Mouse (Mus musculus) heart, adult 2 months (tissue): ENCODE results near the gene Angptl6. TPM values are rescaled to one million over a fixed set of nuclear protein-coding genes. Genes with fewer than 3 reads are reported as not detected.
"Not testable (repeated sequence)": the region's sequence is repeated elsewhere in the genome, so short reads cannot be mapped to it uniquely, and the experiment has no call there.

Experiments used
- DNase-seq, 2 experiments: peaks; one replicate each; pipeline ENCODE4 v3.0.0; 2021
- H3K27ac ChIP-seq: fragments of 200-600 bp; 2 replicates; pipeline ENCODE4 v1.8.1; 2022
- H3K27me3 ChIP-seq: fragments of 200-500 bp; 2 replicates; pipeline ENCODE4 v1.6.1; 2012; ENCODE audit warnings: mild to moderate bottlenecking, low read length, inconsistent platforms, mixed read lengths; ENCODE audit not compliant: control insufficient read depth, insufficient read depth
- H3K36me3 ChIP-seq: fragments of 200-500 bp; 2 replicates; pipeline ENCODE4 v1.6.1; 2012; ENCODE audit warnings: low read length, inconsistent platforms; ENCODE audit not compliant: control insufficient read depth, insufficient read depth
- H3K4me1 ChIP-seq: fragments of 200-500 bp; 2 replicates; pipeline ENCODE4 v1.6.1; 2011; ENCODE audit warnings: low read length; ENCODE audit not compliant: control insufficient read depth, insufficient read depth
- H3K4me3 ChIP-seq: fragments of 200-600 bp; 2 replicates; pipeline ENCODE4 v1.8.1; 2022
- H3K79me2 ChIP-seq: fragments of 200-500 bp; replicated peaks from 2 replicates; pipeline ENCODE4 v1.6.1; 2012; ENCODE audit warnings: mild to moderate bottlenecking, inconsistent platforms, low read length, moderate library complexity, mixed read lengths; ENCODE audit not compliant: control insufficient read depth, insufficient read depth
- H3K9ac ChIP-seq: fragments of 200-500 bp; 2 replicates; pipeline ENCODE4 v1.6.1; 2012; ENCODE audit warnings: low read depth, mild to moderate bottlenecking, control low read depth, inconsistent platforms, low read length, mixed read lengths
- CTCF ChIP-seq: fragments of 200-600 bp; IDR thresholded peaks from 2 replicates; pipeline ENCODE4 v1.8.1; 2022; ENCODE audit warnings: antibody characterized with exemption, mild to moderate bottlenecking, moderate library complexity
- EP300 ChIP-seq: fragments of 200-500 bp; IDR thresholded peaks from 2 replicates; pipeline ENCODE4 v1.6.1; 2011; ENCODE audit warnings: low read depth, low read length, control low read depth; ENCODE audit not compliant: insufficient read depth
- POLR2A ChIP-seq: fragments of 200-500 bp; IDR thresholded peaks from 2 replicates; pipeline ENCODE4 v1.6.1; 2011; ENCODE audit warnings: mild to moderate bottlenecking, low read depth, low read length, control low read depth; ENCODE audit not compliant: insufficient read depth
- WGBS: fragments of 180-500 bp; shearing (Covaris S2); methylation state at CpG from one replicate; pipeline ENCODE4 v1.1.7; 2018; 5-methylcytosine and 5-hydroxymethylcytosine counted together
- intact Hi-C: fragments of 180-260 bp; cut with DNase I; formaldehyde crosslinking; loops from one replicate; pipeline ENCODE4 v1.15.1; 2025
- microRNA-seq, 2 experiments: library from miRNA; unstranded; fragments of <30 nt; microRNA quantifications; one replicate each; pipeline ENCODE4 v1.2.0; 2021
- polyA plus RNA-seq: library from polyadenylated mRNA; depleted of rRNA; stranded (reverse); fragments of >200 nt; gene quantifications from 2 replicates; pipeline ENCODE4 v1.2.3, GENCODE M21; 2012; rRNA removed
- total RNA-seq, 2 experiments: library from RNA; stranded (reverse); gene quantifications; 2 replicates each; pipeline ENCODE4 v1.2.3; 2021

Angptl6 gene
- total and polyA plus RNA-seq, 3 experiments = 3.9 to 4.0 (median 4.0) TPM

DNA sequence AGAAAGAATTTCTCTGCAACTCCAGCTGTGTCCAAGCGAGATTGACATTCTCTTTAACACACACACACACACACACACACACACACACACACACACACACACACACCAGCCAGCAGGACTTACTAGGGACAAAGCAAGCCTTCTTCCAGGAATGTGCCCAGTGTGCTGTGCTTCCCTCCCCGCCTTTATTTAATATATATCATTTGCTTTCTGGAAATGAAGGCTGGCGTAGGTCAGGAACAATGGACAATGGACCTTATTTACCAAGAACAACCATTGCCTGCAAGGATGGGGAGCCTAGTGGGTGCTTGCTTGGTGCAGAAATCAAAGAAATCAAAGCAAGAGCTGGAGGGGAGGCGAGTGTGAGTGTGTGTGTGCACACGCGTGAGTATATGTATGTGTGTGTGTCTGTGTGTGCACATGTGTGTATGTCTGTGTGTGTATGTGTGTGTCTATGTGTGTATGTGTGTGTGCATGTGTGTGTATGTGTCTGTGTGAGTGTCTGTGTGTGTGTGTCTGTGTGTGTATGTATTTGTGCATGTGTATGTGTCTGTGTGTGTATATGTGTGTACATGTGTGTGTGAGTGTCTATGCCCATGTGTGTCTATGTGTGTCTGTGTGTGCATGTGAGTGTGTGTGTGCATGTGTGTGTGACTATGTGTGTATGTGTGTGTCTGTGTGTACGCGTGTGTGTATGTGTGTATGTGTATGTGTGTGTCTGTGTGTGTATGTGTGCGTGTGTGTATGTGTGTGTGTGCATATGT, 42.2 kb downstream of the Angptl6 start:
- Histone ChIP-seq H3K36me3 (no peaks in the 10 kb centered on the region), H3K4me1 (no peaks in the 10 kb centered on the region), H3K9ac (no peak overlapping the region), H3K4me3 (no peak overlapping the region), H3K27ac (no peak overlapping the region), H3K27me3 (no peaks in the 10 kb centered on the region), H3K79me2 (no peaks in the 10 kb centered on the region)
- no peak for TF ChIP-seq POLR2A
- no peak for TF ChIP-seq EP300
- TF ChIP-seq CTCF = no peak
- WGBS = 75% methylated on average over 9 of the region's 9 CpGs
- intact Hi-C loops = no loop called here
- DNase-seq = no peak

DNA sequence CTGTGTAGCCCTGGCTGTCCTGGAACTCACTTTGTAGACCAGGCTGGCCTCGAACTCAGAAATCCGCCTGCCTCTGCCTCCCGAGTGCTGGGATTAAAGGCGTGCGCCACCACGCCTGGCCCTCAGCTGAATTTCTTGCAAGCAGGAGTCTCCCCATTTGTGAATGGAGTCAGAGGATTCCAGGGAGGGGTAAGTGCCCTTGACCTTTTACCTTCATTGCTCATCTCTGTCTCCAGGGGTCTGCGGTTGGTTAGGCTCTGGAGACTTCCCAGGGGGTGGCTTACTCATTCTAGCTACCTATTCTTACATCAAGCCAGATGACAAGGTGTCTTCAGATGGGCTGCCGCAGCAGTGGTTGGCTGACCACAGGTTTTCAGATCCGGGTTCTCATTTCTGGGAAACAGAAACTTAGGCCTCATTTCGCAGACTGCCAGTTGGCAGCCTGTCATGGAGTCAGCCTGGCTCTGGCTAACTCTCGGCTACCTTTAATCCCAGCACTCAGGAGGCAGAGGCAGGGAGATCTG, 44.0 kb downstream of the Angptl6 start:
- H3K4me1 ChIP-seq, H3K27me3 ChIP-seq, H3K36me3 ChIP-seq, H3K79me2 ChIP-seq, H3K9ac ChIP-seq, intact Hi-C loops, H3K4me3 ChIP-seq, H3K27ac ChIP-seq, DNase-seq: not testable (repeated sequence)
- 83% methylated on average over 11 of the region's 11 CpGs for WGBS

DNA sequence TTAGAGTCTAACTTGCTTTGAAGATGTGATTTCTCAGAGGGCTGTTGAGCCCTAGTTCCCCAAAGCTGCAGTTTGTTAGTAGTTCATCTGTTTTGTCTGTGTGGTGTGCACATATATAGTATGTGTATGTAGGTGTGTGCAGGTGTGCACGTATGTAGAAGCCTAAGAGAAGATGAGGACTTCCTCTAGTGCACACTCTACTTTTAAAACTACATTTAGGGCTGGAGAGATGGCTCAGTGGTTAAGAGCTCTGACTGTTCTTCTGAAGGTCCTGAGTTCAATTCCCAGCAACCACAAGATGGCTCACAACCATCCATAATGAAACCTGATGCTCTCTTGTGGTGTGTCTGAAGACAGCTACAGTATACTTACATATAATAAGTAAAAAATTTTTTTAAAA, 44.6 kb downstream of the Angptl6 start:
- Histone ChIP-seq H3K36me3 (no peaks in the 10 kb centered on the region), H3K27me3 (no peaks in the 10 kb centered on the region), H3K4me1 (no peaks in the 10 kb centered on the region; the same call in 1 of the 2 replicates), H3K9ac (no peak overlapping the region), H3K4me3 (no peak overlapping the region), H3K79me2 (no peaks in the 10 kb centered on the region), H3K27ac (no peak overlapping the region)
- TF ChIP-seq EP300 (no peak), POLR2A (no peak)
- no peak for DNase-seq
- intact Hi-C loops = loop anchor here (5.0 kb wide), 2 partner anchors 78 to 173 kb away; no protein-coding TSS in a partner anchor
- 67% methylated on average over 1 of the region's 1 CpGs for WGBS

DNA sequence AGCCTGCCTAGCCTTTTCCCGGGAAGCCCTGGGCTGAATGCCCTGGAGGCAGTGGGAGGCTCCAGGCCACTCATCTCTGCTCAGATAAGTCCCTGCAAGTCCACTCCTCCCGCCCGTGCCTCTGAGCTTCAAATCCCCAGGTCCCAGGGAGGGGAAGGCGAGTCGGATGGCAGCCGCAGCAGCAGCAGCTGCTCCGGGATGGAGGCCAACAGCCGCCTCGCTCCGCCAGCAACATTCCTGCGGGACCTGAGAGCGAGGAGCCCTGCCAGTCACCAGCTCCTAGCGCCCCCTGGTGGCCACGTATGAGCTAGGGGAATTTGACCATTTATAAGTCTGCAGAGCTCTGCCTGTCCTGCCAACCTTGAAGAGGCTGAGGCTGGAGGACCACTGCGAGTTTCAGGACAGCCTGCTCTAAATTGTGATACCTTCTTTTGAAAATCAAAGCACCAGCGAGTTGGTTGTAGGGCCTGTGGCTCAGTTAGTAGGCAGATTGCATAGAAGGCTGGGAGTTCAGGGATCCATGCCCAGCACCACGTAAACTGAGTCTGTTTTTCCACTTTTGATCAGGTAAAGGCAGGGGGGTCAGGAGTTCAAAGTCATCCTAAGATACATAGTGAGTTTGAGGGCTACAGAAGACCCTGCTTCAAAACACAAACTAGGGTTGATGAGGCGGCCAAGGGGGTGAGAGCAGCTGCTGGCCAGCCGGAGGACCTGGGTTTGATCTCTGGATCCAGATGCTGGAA, 48.5 kb downstream of the Angptl6 start:
- 15% methylated on average over 19 of the region's 19 CpGs for WGBS
- 0 out of 2 replicates have a peak, but pooled peaks cover 2% of the 10 kb centered on the region for H3K27me3 ChIP-seq
- H3K27ac ChIP-seq = no peak overlapping the region
- H3K36me3 ChIP-seq = no peaks in the 10 kb centered on the region
- H3K4me3 ChIP-seq = no peak overlapping the region
- no peaks in the 10 kb centered on the region for H3K79me2 ChIP-seq
- intact Hi-C loops = loop anchor here (1.0 to 5.0 kb wide), 4 partner anchors 26 to 169 kb away; no protein-coding TSS in a partner anchor
- H3K4me1 ChIP-seq = no peaks in the 10 kb centered on the region; the same call in 1 of the 2 replicates
- peak; percentile 100; the same call in 1 of the 2 replicates for TF ChIP-seq CTCF
- TF ChIP-seq POLR2A = no peak
- peak; percentile 87 for TF ChIP-seq EP300
- DNase-seq = peak; percentile 94 to 97
- H3K9ac ChIP-seq = no peak overlapping the region

DNA sequence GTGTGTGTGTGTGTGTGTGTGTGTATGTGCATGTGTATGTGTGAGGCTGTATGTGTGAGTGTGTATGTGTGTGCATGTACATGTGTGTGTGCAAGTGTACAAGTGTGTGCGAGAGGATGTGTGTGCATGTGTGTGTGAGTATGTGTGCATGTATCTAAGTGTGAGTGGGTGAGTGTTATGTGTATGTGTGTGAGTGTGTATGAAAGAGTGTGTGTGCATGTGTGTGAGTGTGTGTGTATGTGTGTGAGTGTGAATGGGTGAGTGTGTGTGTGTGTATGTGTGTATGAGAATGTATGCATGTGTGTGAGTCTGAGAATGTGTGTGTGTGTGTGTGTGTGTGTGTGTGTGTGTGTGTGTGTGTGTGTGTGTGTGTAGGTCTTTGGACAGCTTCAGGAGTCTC, 51.4 kb downstream of the Angptl6 start:
- no peak for DNase-seq
- Histone ChIP-seq H3K27me3 (0 out of 2 replicates have a peak, but pooled peaks cover 2% of the 10 kb centered on the region), H3K9ac (no peak overlapping the region), H3K4me1 (no peaks in the 10 kb centered on the region; the same call in 1 of the 2 replicates), H3K79me2 (no peaks in the 10 kb centered on the region), H3K4me3 (no peak overlapping the region), H3K36me3 (no peaks in the 10 kb centered on the region), H3K27ac (no peak overlapping the region)
- TF ChIP-seq POLR2A (no peak), EP300 (no peak), CTCF (no peak)
- 96% methylated on average over 1 of the region's 1 CpGs for WGBS
- intact Hi-C loops = no loop called here

DNA sequence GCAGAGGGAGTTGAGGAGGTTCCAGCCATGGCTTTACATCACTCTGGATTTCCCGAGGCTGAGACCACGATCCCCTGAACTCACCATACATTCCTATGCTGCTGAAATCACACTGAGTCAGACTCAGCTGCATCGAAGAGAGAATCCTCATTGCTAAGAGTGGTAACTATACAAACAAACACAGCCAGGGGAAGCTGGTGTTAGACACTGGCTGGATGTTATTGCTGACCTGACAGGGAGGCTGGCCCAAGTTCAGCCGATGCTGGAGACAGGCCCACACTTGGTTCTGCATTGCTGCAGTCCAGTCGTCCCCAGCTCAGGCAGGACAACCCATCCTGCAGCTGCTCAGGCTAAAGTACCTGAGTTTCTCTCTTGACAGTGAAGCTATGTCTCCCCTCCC, 53.7 kb downstream of the Angptl6 start:
- H3K4me1 ChIP-seq = no peaks in the 10 kb centered on the region; the same call in 1 of the 2 replicates
- no peak overlapping the region for H3K4me3 ChIP-seq
- peak in 1 of 2 experiments; percentile 41 for DNase-seq
- H3K9ac ChIP-seq = no peak overlapping the region
- TF ChIP-seq CTCF (no peak), EP300 (no peak)
- 47% methylated on average over 5 of the region's 5 CpGs for WGBS
- H3K27ac ChIP-seq = no peak overlapping the region
- intact Hi-C loops = no loop called here
- H3K79me2 ChIP-seq = no peaks in the 10 kb centered on the region
- 0 out of 2 replicates have a peak, but pooled peaks cover 2% of the 10 kb centered on the region for H3K27me3 ChIP-seq
- no peaks in the 10 kb centered on the region for H3K36me3 ChIP-seq

Small RNA genes within 50 kb of the gene (microRNA-seq; reads per million reads assigned to microRNA genes)
- 0 to 0.77 reads per million in 2 experiments for gene Mir7081

Other genes with a start within 250 kb of the Angptl6 start
- 100 to 1,000 TPM; 233 to 269 TPM for gene Ubl5, start 236.8 kb downstream of the Angptl6 start, total RNA-seq
- gene Ubl5, start 236.8 kb downstream of the Angptl6 start, polyA plus RNA-seq = 275 and 362 TPM in 2 replicates
- gene Fbxl12, start 235.0 kb downstream of the Angptl6 start, total RNA-seq = 10 to 100 TPM in 1 of 2 experiments, 1 to 10 TPM in 1; 8.8 to 10.3 TPM
- gene Fbxl12, start 235.0 kb downstream of the Angptl6 start, polyA plus RNA-seq = 16.6 and 17.9 TPM in 2 replicates
- 10 to 100 TPM; 17.8 to 18.6 TPM for gene Pin1, start 227.6 kb downstream of the Angptl6 start, total RNA-seq
- gene Pin1, start 227.6 kb downstream of the Angptl6 start, polyA plus RNA-seq = 18.8 and 20.8 TPM in 2 replicates
- under 1 TPM in 1 of 2 experiments, not detected in 1; 0.13 TPM for gene Olfm2, start 133.4 kb downstream of the Angptl6 start, total RNA-seq
- gene Olfm2, start 133.4 kb downstream of the Angptl6 start, polyA plus RNA-seq = 0.31 and 0.38 TPM in 2 replicates
- gene Col5a3, start 64.7 kb downstream of the Angptl6 start, total RNA-seq = 10 to 100 TPM in 1 of 2 experiments, 1 to 10 TPM in 1; 7.0 to 19.7 TPM
- gene Col5a3, start 64.7 kb downstream of the Angptl6 start, polyA plus RNA-seq = 11.6 and 13.5 TPM in 2 replicates
- gene Rdh8, start 61.2 kb downstream of the Angptl6 start, total RNA-seq = not detected
- gene Rdh8, start 61.2 kb downstream of the Angptl6 start, polyA plus RNA-seq = not detected in 2 replicates
- 1 to 10 TPM; 3.9 to 4.3 TPM for gene A230050P20Rik, start 11.1 kb downstream of the Angptl6 start, total RNA-seq
- gene A230050P20Rik, start 11.1 kb downstream of the Angptl6 start, polyA plus RNA-seq = 16.4 and 21.2 TPM in 2 replicates
- gene Ppan, start 8.4 kb upstream of the Angptl6 start, total RNA-seq = 1 to 10 TPM; 5.9 to 6.7 TPM
- 11.9 and 18.8 TPM in 2 replicates for gene Ppan, start 8.4 kb upstream of the Angptl6 start, polyA plus RNA-seq
- gene Eif3g, start 18.9 kb upstream of the Angptl6 start, total RNA-seq = 100 to 1,000 TPM; 101 to 113 TPM
- gene Eif3g, start 18.9 kb upstream of the Angptl6 start, polyA plus RNA-seq = 69.6 and 69.9 TPM in 2 replicates
- 10 to 100 TPM; 11.1 to 11.6 TPM for gene Dnmt1, start 80.2 kb upstream of the Angptl6 start, total RNA-seq
- 9.1 and 11.7 TPM in 2 replicates for gene Dnmt1, start 80.2 kb upstream of the Angptl6 start, polyA plus RNA-seq
- gene S1pr2, start 97.1 kb upstream of the Angptl6 start, total RNA-seq = 1 to 10 TPM; 2.8 to 3.2 TPM
- gene S1pr2, start 97.1 kb upstream of the Angptl6 start, polyA plus RNA-seq = 4.2 and 6.1 TPM in 2 replicates
- gene Mrpl4, start 123.0 kb upstream of the Angptl6 start, total RNA-seq = 100 to 1,000 TPM; 124 to 130 TPM
- 173 and 226 TPM in 2 replicates for gene Mrpl4, start 123.0 kb upstream of the Angptl6 start, polyA plus RNA-seq
- 1 to 10 TPM; 7.6 to 9.2 TPM for gene Icam1, start 136.3 kb upstream of the Angptl6 start, total RNA-seq
- gene Icam1, start 136.3 kb upstream of the Angptl6 start, polyA plus RNA-seq = 12.4 and 15.3 TPM in 2 replicates
- 1 to 10 TPM in 1 of 2 experiments, under 1 TPM in 1; 0.84 to 1.0 TPM for gene Icam4, start 149.6 kb upstream of the Angptl6 start, total RNA-seq
- 0.70 and 1.4 TPM in 2 replicates for gene Icam4, start 149.6 kb upstream of the Angptl6 start, polyA plus RNA-seq
- gene Icam5, start 152.3 kb upstream of the Angptl6 start, total RNA-seq = not detected
- 0.06 and 0.08 TPM in 2 replicates for gene Icam5, start 152.3 kb upstream of the Angptl6 start, polyA plus RNA-seq
- not detected for gene Zglp1, start 187.4 kb upstream of the Angptl6 start, total RNA-seq
- gene Zglp1, start 187.4 kb upstream of the Angptl6 start, polyA plus RNA-seq = not detected in 2 replicates
- under 1 TPM in 1 of 2 experiments, not detected in 1; 0.30 TPM for gene Gm49373, start 193.4 kb upstream of the Angptl6 start, total RNA-seq
- gene Gm49373, start 193.4 kb upstream of the Angptl6 start, polyA plus RNA-seq = 0.27 and 0.32 TPM in 2 replicates
- gene Fdx1l, start 193.9 kb upstream of the Angptl6 start, total RNA-seq = 10 to 100 TPM; 35.8 to 41.4 TPM
- 48.3 and 51.1 TPM in 2 replicates for gene Fdx1l, start 193.9 kb upstream of the Angptl6 start, polyA plus RNA-seq
- under 1 TPM; 0.31 to 0.34 TPM for gene Gm38431, start 212.3 kb upstream of the Angptl6 start, total RNA-seq
- gene Gm38431, start 212.3 kb upstream of the Angptl6 start, polyA plus RNA-seq = 2.0 and 2.3 TPM in 2 replicates
- gene Raver1, start 212.3 kb upstream of the Angptl6 start, total RNA-seq = 10 to 100 TPM; 26.3 to 27.9 TPM
- 27.4 and 29.1 TPM in 2 replicates for gene Raver1, start 212.3 kb upstream of the Angptl6 start, polyA plus RNA-seq